Mouse (Mus musculus) stomach, embryonic 15.5 days (tissue): ENCODE data around the gene Kcns3. TPM values are rescaled to one million over a fixed set of nuclear protein-coding genes. Genes with fewer than 3 reads are reported as not detected.
"Not testable (repeated sequence)": the region's sequence is repeated elsewhere in the genome, so short reads cannot be mapped to it uniquely, and the experiment has no call there.

ENCODE experiments used
- ATAC-seq: fragments of 200-750 bp; cut with Nextera tagmentation; 2 replicates; pipeline ENCODE4 v1.8.0; 2017; ENCODE audit warnings: low read depth, moderate number of reproducible peaks, moderate TSS enrichment; ENCODE audit not compliant: insufficient read depth, low FRiP score
- H3K27ac ChIP-seq: fragments of 300-500 bp; sonication (generic); 2 replicates; pipeline ENCODE4 v1.5.1; 2015; ENCODE audit warnings: mild to moderate bottlenecking, inconsistent platforms
- H3K27me3 ChIP-seq: fragments of 300-500 bp; sonication (generic); replicated peaks from 2 replicates; pipeline ENCODE4 v1.6.1; 2015; ENCODE audit warnings: inconsistent platforms
- H3K36me3 ChIP-seq: fragments of 300-500 bp; sonication (generic); 2 replicates; pipeline ENCODE4 v1.6.1; 2015; ENCODE audit warnings: inconsistent platforms
- H3K4me1 ChIP-seq: fragments of 300-500 bp; sonication (generic); 2 replicates; pipeline ENCODE4 v1.6.1; 2015; ENCODE audit warnings: inconsistent platforms
- H3K4me2 ChIP-seq: fragments of 300-500 bp; sonication (generic); 2 replicates; pipeline ENCODE4 v1.6.1; 2015; ENCODE audit warnings: mild to moderate bottlenecking, inconsistent platforms
- H3K4me3 ChIP-seq: fragments of 300-500 bp; sonication (generic); replicated peaks from 2 replicates; pipeline ENCODE4 v1.5.1; 2015; ENCODE audit warnings: inconsistent platforms
- H3K9ac ChIP-seq: fragments of 300-500 bp; sonication (generic); 2 replicates; pipeline ENCODE4 v1.6.1; 2015; ENCODE audit warnings: inconsistent platforms
- H3K9me3 ChIP-seq: fragments of 300-500 bp; sonication (generic); 2 replicates; pipeline ENCODE4 v1.6.1; 2016; ENCODE audit warnings: inconsistent platforms
- WGBS: fragments of 180-500 bp; shearing (Covaris S2); methylation state at CpG from one replicate; pipeline ENCODE4 v1.1.7; 2015; 5-methylcytosine and 5-hydroxymethylcytosine counted together
- polyA plus RNA-seq: library from polyadenylated mRNA; unstranded; fragments of >200 nt; fragmentation: Nextera tagmentation; extraction: Ambion mirVana; gene quantifications from 2 replicates; pipeline ENCODE4 v1.2.1, GENCODE M21; 2015

Gene Kcns3
- polyA plus RNA-seq, 1 experiment from 2014 or later = 8.8 TPM

- Histone ChIP-seq H3K27ac (no peak overlapping the region), H3K4me2 (no peak overlapping the region), H3K4me3 (no peak overlapping the region), H3K27me3 (no peaks in the 10 kb centered on the region), H3K9ac (no peak overlapping the region), H3K9me3 (no peaks in the 10 kb centered on the region), H3K4me1 (no peaks in the 10 kb centered on the region), H3K36me3 (no peaks in the 10 kb centered on the region)
- 70% methylated on average over 2 of the region's 2 CpGs for WGBS
- no peak for ATAC-seq
Measured at GRCm38 (mm10) chr12:11066865-11067264, 84.0 kb downstream of the Kcns3 start.

DNA sequence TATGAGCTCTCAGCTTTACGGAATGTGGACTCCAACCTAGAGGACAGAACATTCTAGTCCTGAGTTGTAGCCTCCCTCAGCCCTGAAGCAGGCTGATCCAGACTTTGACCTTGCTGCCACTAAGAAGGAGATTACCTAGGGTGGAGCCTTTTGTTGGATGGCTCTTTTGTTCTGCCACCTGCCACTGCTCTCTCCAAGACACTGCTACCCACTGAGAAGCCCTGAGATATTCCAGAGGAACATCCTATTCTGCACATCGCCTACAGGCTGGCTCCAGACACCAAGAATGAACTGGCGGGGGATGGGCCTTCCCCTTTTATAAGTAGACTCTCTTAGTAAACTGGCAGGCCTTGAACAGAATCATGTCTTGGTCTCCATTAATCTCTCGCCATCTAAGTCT is 98.2 kb downstream of the Kcns3 start:
- not testable (repeated sequence) for H3K9ac ChIP-seq, H3K27me3 ChIP-seq, H3K4me1 ChIP-seq, H3K27ac ChIP-seq, ATAC-seq, H3K9me3 ChIP-seq, H3K4me3 ChIP-seq, H3K36me3 ChIP-seq, H3K4me2 ChIP-seq
- 84% methylated on average over 4 of the region's 4 CpGs for WGBS

DNA sequence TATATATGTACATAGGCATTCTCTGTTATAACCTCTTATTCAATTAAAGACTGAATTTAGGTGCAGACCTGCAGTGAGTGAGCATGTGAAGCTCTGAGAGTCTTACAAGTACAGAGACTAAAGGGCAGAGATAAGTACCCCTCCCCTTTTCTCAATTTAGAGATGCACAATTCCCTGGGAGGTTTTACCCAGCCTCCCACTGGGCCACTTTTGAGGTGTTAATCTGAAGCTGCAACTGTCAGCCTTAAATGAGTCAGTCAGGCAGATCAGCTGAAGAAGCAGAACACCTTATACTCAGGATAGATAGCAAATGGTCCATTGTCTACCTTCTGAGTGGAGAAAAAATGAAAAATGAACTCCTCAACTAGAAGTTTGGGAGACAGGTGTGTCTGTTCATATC is 109.0 kb downstream of the Kcns3 start:
- H3K9ac ChIP-seq = no peak overlapping the region
- H3K36me3 ChIP-seq = no peaks in the 10 kb centered on the region
- no peak overlapping the region for H3K4me2 ChIP-seq
- no peak overlapping the region for H3K27ac ChIP-seq
- no peaks in the 10 kb centered on the region for H3K4me1 ChIP-seq
- no peak overlapping the region for H3K4me3 ChIP-seq
- H3K9me3 ChIP-seq = no peaks in the 10 kb centered on the region
- no peak for ATAC-seq
- H3K27me3 ChIP-seq = no peaks in the 10 kb centered on the region

Other genes starting within 250 kb of the Kcns3 start
- gene Msgn1, start 57.9 kb upstream of the Kcns3 start, polyA plus RNA-seq = not detected in 2 replicates
- gene Gen1, start 114.7 kb upstream of the Kcns3 start, polyA plus RNA-seq = 7.8 and 8.4 TPM in 2 replicates
- gene Smc6, start 114.8 kb upstream of the Kcns3 start, polyA plus RNA-seq = 141 and 148 TPM in 2 replicates